Mouse (Mus musculus): Measurements from ENCODE around the gene Akap8. TPM values are rescaled to one million over a fixed set of nuclear protein-coding genes. Genes with fewer than 3 reads are reported as not detected.

The Akap8 gene
- polyA plus RNA-seq, 1 experiment from 2014 or later, result 152 TPM

GRCm38 (mm10) chr17:32312801-32313200, 8.2 kb downstream of the Akap8 start:
- 96% methylated on average over 8 of the region's 8 CpGs for WGBS
- H3K4me3 ChIP-seq, result no peak overlapping the region
- peaks cover 100% of the 10 kb centered on the region for H3K36me3 ChIP-seq (replicated peaks)
- no peak for DNase-seq (ENCODE audit: low spot score)
- H3K4me1 ChIP-seq, result no peaks in the 10 kb centered on the region
- H3K27ac ChIP-seq (replicated peaks), result no peak overlapping the region
- no peaks in the 10 kb centered on the region for H3K9me3 ChIP-seq
- H3K27me3 ChIP-seq (replicated peaks; ENCODE audit: low read depth, poor library complexity, severe bottlenecking), result no peaks in the 10 kb centered on the region

GRCm38 (mm10) chr17:32307963-32308362, 13.1 kb downstream of the Akap8 start:
- H3K4me3 ChIP-seq, result no peak overlapping the region
- WGBS, result 94% methylated on average over 4 of the region's 4 CpGs
- DNase-seq (ENCODE audit: low spot score), result no peak
- H3K36me3 ChIP-seq (replicated peaks), result peaks cover 100% of the 10 kb centered on the region
- H3K27me3 ChIP-seq (replicated peaks; ENCODE audit: low read depth, poor library complexity, severe bottlenecking), result no peaks in the 10 kb centered on the region
- H3K4me1 ChIP-seq, result no peaks in the 10 kb centered on the region
- no peak overlapping the region for H3K27ac ChIP-seq (replicated peaks)
- no peaks in the 10 kb centered on the region for H3K9me3 ChIP-seq

GRCm38 (mm10) chr17:32298125-32298524, 22.9 kb downstream of the Akap8 start:
- Histone ChIP-seq H3K27me3 (replicated peaks; ENCODE audit: low read depth, poor library complexity, severe bottlenecking) (no peaks in the 10 kb centered on the region), H3K9me3 (no peaks in the 10 kb centered on the region), H3K36me3 (replicated peaks) (peaks cover 3% of the 10 kb centered on the region), H3K27ac (replicated peaks) (no peak overlapping the region), H3K4me1 (no peaks in the 10 kb centered on the region), H3K4me3 (no peak overlapping the region)
- 84% methylated on average over 1 of the region's 1 CpGs for WGBS
- DNase-seq (ENCODE audit: low spot score), result no peak

- Histone ChIP-seq H3K4me3 (no peak overlapping the region), H3K36me3 (replicated peaks) (no peaks in the 10 kb centered on the region), H3K9me3 (no peaks in the 10 kb centered on the region), H3K27me3 (replicated peaks; ENCODE audit: low read depth, poor library complexity, severe bottlenecking) (no peaks in the 10 kb centered on the region), H3K4me1 (no peaks in the 10 kb centered on the region), H3K27ac (replicated peaks) (no peak overlapping the region)
- WGBS, result 91% methylated on average over 2 of the region's 2 CpGs
- no peak for DNase-seq (ENCODE audit: low spot score)
These were observed 25.1 kb downstream of the Akap8 start for GRCm38 (mm10) chr17:32295901-32296300.

GRCm38 (mm10) chr17:32295160-32295559, 25.9 kb downstream of the Akap8 start:
- Histone ChIP-seq H3K9me3 (no peaks in the 10 kb centered on the region), H3K4me1 (no peaks in the 10 kb centered on the region), H3K4me3 (no peak overlapping the region), H3K27ac (replicated peaks) (no peak overlapping the region), H3K27me3 (replicated peaks; ENCODE audit: low read depth, poor library complexity, severe bottlenecking) (no peaks in the 10 kb centered on the region), H3K36me3 (replicated peaks) (no peaks in the 10 kb centered on the region)
- 86% methylated on average over 4 of the region's 4 CpGs for WGBS
- DNase-seq (ENCODE audit: low spot score), result no peak

GRCm38 (mm10) chr17:32285138-32285670, 35.8 kb downstream of the Akap8 start:
- H3K27ac ChIP-seq (replicated peaks), result peak overlapping the region; percentile 99
- no peaks in the 10 kb centered on the region for H3K9me3 ChIP-seq
- H3K27me3 ChIP-seq (replicated peaks; ENCODE audit: low read depth, poor library complexity, severe bottlenecking), result no peaks in the 10 kb centered on the region
- DNase-seq (ENCODE audit: low spot score), result no peak
- 57% methylated on average over 6 of the region's 6 CpGs for WGBS
- H3K4me1 ChIP-seq, result peaks cover 26% of the 10 kb centered on the region
- peak overlapping the region; percentile 67 for H3K4me3 ChIP-seq
- H3K36me3 ChIP-seq (replicated peaks), result no peaks in the 10 kb centered on the region; the same call in 1 of the 2 replicates

- H3K9me3 ChIP-seq, result no peaks in the 10 kb centered on the region
- H3K27ac ChIP-seq (replicated peaks), result peak within 1 kb of the TSS; percentile 99
- peak within 1 kb of the TSS; percentile 67 for H3K4me3 ChIP-seq
- peaks cover 26% of the 10 kb centered on the region for H3K4me1 ChIP-seq
- H3K27me3 ChIP-seq (replicated peaks; ENCODE audit: low read depth, poor library complexity, severe bottlenecking), result no peaks in the 10 kb centered on the region
- DNase-seq (ENCODE audit: low spot score), result peak; percentile 96
- peaks cover 4% of the 10 kb centered on the region; the same call in 1 of the 2 replicates for H3K36me3 ChIP-seq (replicated peaks)
- WGBS, result 1% methylated on average over 100 of the region's 100 CpGs
These were observed 36.5 kb downstream of the Akap8 start, which contains the start of gene Brd4 for GRCm38 (mm10) chr17:32284262-32285137. Brd4 (minus strand) TSS chr17:32284722.

- H3K4me1 ChIP-seq, result peaks cover 26% of the 10 kb centered on the region
- no peaks in the 10 kb centered on the region for H3K9me3 ChIP-seq
- peak; percentile 80 for DNase-seq (ENCODE audit: low spot score)
- H3K27ac ChIP-seq (replicated peaks), result peak overlapping the region; percentile 99
- peaks cover 4% of the 10 kb centered on the region for H3K36me3 ChIP-seq (replicated peaks)
- H3K4me3 ChIP-seq, result peak overlapping the region; percentile 67
- 0% methylated on average over 37 of the region's 41 CpGs for WGBS
- no peaks in the 10 kb centered on the region for H3K27me3 ChIP-seq (replicated peaks; ENCODE audit: low read depth, poor library complexity, severe bottlenecking)
These were observed 37.2 kb downstream of the Akap8 start for GRCm38 (mm10) chr17:32283771-32284221.

GRCm38 (mm10) chr17:32283341-32283740, 37.7 kb downstream of the Akap8 start:
- peak overlapping the region; percentile 67 for H3K4me3 ChIP-seq
- WGBS, result 10% methylated on average over 7 of the region's 7 CpGs
- no peak for DNase-seq (ENCODE audit: low spot score)
- peak overlapping the region; percentile 99 for H3K27ac ChIP-seq (replicated peaks)
- H3K4me1 ChIP-seq, result peaks cover 26% of the 10 kb centered on the region
- peaks cover 4% of the 10 kb centered on the region for H3K36me3 ChIP-seq (replicated peaks)
- H3K27me3 ChIP-seq (replicated peaks; ENCODE audit: low read depth, poor library complexity, severe bottlenecking), result no peaks in the 10 kb centered on the region
- no peaks in the 10 kb centered on the region for H3K9me3 ChIP-seq

GRCm38 (mm10) chr17:32281611-32282310, 39.3 kb downstream of the Akap8 start:
- no peaks in the 10 kb centered on the region for H3K9me3 ChIP-seq
- no peak overlapping the region for H3K27ac ChIP-seq (replicated peaks)
- H3K36me3 ChIP-seq (replicated peaks), result peaks cover 6% of the 10 kb centered on the region
- peaks cover 26% of the 10 kb centered on the region for H3K4me1 ChIP-seq
- no peak for DNase-seq (ENCODE audit: low spot score)
- H3K27me3 ChIP-seq (replicated peaks; ENCODE audit: low read depth, poor library complexity, severe bottlenecking), result no peaks in the 10 kb centered on the region
- no peak overlapping the region for H3K4me3 ChIP-seq
- WGBS, result 86% methylated on average over 4 of the region's 4 CpGs

GRCm38 (mm10) chr17:32281126-32281525, 39.9 kb downstream of the Akap8 start:
- peaks cover 9% of the 10 kb centered on the region for H3K36me3 ChIP-seq (replicated peaks)
- no peak overlapping the region for H3K27ac ChIP-seq (replicated peaks)
- H3K4me1 ChIP-seq, result peaks cover 26% of the 10 kb centered on the region
- no peaks in the 10 kb centered on the region for H3K9me3 ChIP-seq
- no peak overlapping the region for H3K4me3 ChIP-seq
- DNase-seq (ENCODE audit: low spot score), result no peak
- H3K27me3 ChIP-seq (replicated peaks; ENCODE audit: low read depth, poor library complexity, severe bottlenecking), result no peaks in the 10 kb centered on the region
- WGBS, result 98% methylated on average over 2 of the region's 2 CpGs

GRCm38 (mm10) chr17:32280575-32280974, 40.5 kb downstream of the Akap8 start:
- no peak overlapping the region for H3K27ac ChIP-seq (replicated peaks)
- no peaks in the 10 kb centered on the region for H3K27me3 ChIP-seq (replicated peaks; ENCODE audit: low read depth, poor library complexity, severe bottlenecking)
- no peaks in the 10 kb centered on the region for H3K9me3 ChIP-seq
- DNase-seq (ENCODE audit: low spot score), result no peak
- peaks cover 26% of the 10 kb centered on the region for H3K4me1 ChIP-seq
- no peak overlapping the region for H3K4me3 ChIP-seq
- WGBS, result 92% methylated on average over 3 of the region's 3 CpGs
- peaks cover 9% of the 10 kb centered on the region for H3K36me3 ChIP-seq (replicated peaks)

All from embryonic facial prominence, embryonic 10.5 days (tissue).